Mouse (Mus musculus): Measurements from ENCODE around the gene Gnb2.
A peak's percentile ranks its signal among the peaks of the same experiment; 100 is the strongest.

Gnb2 gene

DNA sequence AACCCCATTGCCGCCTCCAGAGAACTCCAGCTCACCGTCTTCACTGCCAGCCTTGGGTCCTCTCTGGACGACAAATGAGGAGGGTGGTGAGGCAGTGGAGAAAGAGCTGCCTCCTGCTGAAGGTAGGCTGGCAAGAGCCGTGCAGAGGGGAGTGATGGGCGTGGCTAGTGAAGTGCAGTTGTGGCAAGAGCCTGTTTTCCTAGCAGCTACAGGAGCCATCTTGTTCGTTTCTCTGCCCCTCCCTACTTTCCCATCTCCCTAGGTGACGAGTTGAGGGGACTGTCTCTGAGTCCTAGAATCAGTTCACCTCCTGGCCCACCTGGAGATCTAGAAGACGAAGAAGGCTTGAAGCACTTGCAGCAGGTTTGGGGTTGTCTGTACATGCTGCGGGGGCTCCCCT is 11.4 kb downstream of the Gnb2 start:
- no peak for DNase-seq (ENCODE audit: low read depth, low spot score)

DNA sequence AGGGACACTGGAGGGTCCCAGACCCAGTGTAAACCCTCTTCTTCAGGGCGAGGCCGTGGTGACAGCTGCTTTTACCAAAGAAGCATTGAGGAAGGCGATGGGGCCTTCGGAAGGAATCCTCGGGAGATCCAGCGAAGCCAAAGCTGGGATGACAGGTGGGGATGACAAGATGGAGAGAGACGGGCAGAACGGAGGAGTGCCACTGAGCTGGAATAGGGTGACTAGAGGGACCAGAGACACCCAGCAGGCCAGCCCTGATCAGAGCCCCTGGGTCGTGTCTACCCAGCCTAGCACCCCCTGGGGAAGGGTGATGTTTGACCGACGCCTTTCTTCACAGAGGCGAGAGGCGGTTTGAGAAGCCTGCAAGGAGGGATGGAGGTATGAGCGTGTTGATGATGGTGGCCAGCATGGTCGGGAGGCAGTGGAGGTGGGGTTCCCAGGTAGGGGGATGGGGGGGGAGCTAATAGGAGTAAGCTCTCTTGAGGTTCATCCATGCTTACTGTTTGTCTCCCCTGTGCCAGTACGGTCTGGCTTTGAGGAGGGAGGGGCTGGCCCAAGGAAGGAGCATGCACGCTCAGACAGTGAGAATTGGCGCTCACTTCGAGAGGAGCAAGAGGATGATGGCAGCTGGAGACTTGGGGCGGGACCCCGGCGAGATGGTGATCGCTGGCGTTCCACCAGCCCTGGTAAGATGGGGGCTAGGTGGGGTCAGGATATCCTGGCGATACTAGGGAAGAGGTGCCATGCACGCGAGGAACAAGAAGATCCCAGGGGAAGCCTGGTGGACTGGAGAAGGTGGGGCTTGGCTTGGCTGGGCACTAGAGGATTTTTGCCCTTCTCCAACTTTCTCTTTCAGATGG is 13.4 kb downstream of the Gnb2 start:
- no peak for DNase-seq (ENCODE audit: low read depth, low spot score)

DNA sequence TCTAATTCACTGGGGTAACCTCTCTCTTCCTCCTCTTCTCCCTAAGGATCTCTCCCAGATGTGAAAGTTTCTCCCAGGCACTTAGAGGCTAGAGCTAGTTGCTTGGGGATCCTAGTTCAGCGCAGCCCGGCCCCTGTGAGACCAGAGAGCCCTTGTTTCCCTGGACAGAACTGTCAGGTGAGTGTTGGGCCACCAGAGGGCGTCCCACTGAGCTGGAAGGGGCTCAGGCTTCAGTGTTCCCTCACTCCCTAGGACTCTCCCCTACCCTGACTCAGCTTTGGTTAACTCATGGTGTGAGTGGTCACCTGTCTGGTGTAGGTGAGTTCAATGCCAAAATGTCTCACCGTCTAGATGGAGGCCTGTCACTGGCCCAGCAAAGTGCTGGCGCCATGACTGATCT is 14.9 kb downstream of the Gnb2 start, which contains the start of gene Gigyf1:
TSS of gene Gigyf1 (plus strand) at position 113 of the 400 bp plus-strand sequence.
- DNase-seq (ENCODE audit: low read depth, low spot score) = no peak

DNA sequence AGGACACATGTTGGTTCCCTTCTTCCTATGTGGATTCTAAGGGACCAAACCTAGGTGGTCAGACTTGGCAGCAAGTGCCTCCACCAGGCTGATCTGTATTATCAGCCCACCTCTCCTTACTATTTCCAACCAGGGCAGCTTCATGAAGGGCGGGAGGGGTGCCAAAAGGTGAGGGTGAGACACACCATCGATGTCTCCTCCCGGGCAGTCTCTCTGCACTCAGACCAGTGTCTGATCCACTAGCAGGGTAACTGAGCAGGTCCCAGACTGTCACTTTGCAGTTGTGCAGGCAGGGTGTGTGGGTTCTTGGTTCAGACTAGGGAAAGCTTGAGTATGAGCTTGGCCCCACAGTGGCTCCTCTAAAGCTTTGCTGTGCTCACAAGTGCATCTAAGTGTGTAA is 18.5 kb downstream of the Gnb2 start:
- DNase-seq (ENCODE audit: low read depth, low spot score) = no peak

DNA sequence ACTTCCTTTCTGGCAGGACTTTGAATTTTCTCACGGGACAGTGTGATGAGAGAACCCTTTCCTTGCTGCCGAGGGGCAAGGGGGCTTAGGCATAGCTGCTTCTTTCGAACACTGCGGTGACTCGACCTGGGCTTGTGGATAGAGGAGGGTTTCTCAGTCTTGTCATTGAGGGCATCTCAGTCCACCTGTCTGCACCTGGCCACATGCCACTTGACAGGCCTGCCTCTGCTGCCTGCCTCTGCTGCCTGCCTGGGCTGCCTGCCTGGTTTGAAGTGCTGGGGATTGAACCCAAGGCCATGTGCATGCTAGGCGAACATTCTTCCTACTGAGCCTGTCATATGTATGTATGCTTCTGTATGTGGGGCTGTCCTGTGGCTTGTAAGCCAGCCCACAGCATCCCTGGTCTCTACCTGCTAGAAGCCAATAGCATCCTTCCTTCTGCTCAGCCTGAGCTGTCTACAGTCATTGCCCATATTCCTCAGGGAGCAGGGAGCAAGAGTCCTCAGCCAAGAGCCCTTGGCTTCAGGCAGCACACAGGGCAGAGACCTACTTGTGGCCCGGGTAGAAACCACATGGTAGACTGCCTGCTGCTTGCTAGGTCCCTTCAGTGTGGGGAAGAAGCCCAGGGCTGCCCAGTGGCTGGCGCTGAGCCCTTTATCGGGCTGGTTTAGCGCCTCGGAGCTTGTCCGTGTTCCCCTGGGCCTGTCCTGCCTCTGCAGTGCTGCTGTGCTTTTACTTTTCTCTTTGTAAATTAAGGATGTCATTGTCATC is 19.2 kb downstream of the Gnb2 start:
- DNase-seq (ENCODE audit: low read depth, low spot score) = no peak

DNA sequence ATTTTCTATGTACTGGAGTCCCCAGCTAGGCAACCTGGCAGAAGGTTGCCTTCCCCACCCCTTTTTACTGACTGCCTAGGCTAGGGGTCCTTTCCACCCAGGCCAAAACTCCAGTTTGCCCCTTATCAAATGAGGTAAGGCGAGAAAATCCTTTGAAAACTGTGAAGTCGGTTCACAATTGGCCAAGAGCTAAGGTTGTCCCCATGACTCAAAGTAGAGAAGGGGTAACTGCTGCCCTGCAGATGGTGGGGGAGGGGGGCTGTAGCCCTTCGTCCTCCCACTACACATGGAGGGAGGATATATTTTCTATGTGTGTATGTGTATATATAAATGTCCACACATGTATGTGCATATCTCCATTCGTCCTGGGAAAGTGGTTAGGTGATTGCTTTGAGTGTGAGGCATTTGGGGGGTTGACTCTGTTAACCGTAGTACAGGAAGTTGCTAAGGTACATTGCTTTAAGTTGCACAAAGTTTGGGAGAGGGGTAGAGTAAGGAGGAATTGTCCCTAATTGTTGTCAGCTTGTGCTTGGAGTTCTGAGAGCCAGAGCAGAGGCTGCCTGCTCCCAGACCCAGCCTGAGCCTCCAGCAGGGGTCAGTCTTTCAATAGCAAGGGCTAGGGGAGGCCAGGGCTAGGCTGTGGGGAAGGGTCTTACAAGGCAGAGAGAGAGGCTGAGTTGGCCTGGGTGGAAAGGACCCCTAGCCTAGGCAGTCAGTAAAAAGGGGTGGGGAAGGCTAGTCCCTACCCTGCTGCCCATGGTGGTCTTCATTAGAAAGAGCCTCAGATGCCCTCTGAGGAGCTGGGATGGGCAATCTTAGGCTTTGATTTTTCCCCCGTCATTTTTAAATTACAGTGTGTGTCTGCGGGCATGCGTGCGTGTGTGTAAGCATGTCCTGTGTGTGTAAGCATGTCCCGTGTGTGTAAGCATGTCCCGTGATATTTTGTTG is 20.2 kb downstream of the Gnb2 start:
- DNase-seq (ENCODE audit: low read depth, low spot score) = no peak

DNA sequence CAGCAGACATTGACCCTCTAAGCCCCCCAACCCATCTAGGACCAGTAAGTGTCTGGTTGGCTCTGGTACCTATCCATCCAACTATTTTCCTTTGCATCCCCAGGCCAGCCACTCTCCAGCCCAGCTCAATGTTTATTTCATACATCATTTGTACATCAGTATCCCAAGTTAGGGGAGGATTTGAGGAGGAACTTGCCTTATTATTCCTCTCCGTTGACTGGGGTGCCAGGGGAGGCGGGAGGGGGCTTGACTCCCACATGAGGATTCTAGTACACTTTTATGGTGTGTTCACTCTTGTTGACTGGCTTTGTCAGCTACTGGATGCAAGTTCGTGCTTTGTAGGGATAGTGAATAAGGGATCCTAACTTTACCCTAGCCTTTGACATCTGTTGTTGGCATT is 21.6 kb downstream of the Gnb2 start:
- no peak for DNase-seq (ENCODE audit: low read depth, low spot score)

DNA sequence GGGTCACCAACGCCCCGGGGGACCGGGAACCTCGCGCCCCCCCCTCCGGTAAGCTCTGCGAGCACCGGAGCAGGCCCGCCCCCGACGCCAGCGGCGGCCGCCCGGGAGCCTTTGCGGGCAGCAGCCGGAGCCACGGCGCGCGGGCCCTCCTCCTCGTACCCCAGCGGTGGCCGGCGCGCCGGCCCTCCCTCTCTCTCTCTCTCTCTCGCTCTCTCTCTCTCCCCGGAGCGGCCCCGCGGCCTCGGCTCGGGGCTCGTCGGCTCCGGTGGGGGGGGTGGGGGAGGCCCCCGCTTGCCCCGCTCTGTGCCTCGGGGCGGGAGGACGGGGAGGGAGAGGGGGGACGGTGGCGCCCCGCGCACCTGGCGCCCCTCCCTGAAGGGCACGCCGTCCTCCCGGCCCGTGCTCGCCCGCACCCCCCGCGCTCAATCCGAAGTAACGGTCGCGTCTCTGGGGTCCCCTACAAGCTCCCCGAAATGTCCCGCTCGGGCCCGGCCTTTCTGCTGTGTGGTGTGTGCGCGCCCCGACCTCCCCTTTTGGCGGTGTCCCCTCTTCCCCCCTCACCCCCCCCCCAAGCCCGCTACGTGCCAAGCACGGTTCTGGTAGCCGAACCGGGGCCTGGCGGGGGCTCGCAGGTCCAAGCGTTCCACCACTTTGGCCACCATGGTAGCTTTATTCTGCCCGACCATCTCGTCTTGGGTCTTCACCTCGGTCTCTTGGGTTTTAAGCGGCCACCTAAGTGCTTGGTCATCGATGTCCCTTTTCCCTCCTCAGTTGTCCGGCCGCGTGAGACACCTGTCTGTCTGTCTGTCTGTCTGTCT is 22.5 kb downstream of the Gnb2 start:
- DNase-seq (ENCODE audit: low read depth, low spot score) = no peak

DNA sequence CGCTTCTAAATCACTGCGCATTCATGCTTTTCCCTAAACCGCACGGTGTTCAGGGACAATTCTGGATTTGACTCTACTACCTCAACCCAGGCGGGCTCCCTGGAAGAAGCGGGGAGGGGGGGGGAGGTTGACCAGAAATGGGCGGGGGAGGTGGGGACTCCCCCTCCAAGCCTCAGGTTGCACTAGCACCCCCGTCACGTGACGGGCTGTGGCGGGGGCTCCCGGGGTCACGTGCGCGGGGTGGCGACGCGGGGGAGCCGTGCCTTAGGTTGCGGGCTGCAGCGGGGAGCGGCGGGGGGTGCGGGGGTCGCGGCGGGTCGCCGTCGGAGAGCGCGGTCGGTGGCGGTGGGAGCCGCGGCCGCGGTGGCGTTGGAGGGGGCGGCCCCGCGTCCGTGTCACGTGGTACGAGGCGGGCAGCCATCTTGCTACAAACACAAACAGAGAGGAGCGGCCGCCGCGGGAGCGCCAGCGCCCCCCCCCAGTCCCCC is 23.3 kb downstream of the Gnb2 start:
- DNase-seq (ENCODE audit: low read depth, low spot score) = no peak

DNA sequence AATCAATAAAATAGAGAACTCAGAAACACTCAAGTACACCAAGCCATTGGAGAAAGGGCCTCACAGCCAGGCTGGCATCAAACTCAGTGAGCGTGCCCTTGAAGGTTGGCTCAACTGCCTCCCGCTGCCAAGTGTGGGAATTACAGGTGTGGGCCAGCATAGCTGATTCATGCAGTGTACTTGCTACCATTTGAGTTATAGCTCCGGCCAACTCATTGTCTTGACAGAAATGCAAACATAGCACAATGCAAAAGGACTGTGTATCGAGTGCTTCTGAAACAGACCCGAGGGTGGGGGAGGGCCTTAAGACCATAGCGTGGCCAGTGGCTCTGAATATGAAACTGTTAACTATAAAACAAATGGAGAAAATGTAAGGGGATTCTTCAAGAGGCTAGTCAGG is 29.3 kb downstream of the Gnb2 start:
- no peak for DNase-seq (ENCODE audit: low read depth, low spot score)

DNA sequence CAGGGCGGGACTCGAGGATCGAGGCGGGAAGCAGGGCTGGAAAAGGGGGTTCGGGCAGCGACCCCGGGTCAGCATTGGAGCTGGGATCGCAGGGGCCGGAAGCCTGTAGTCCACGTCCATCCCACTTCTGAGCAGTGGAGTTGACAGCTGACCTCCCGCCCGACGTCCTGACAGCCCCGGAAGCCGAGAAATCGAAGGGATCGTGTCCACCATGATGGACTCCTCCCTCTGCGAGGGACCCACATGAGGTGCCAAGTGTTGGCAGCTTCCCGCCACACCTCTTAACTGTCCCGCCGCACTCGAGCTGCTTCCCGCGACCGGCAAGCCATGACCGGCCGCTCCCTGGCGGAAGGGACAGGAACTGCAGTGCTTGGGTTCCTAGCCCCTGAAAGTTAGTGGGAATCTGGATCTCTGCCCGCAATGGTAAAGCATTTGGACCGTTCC is 30.6 kb downstream of the Gnb2 start:
- DNase-seq (ENCODE audit: low read depth, low spot score) = peak; percentile 83

DNA sequence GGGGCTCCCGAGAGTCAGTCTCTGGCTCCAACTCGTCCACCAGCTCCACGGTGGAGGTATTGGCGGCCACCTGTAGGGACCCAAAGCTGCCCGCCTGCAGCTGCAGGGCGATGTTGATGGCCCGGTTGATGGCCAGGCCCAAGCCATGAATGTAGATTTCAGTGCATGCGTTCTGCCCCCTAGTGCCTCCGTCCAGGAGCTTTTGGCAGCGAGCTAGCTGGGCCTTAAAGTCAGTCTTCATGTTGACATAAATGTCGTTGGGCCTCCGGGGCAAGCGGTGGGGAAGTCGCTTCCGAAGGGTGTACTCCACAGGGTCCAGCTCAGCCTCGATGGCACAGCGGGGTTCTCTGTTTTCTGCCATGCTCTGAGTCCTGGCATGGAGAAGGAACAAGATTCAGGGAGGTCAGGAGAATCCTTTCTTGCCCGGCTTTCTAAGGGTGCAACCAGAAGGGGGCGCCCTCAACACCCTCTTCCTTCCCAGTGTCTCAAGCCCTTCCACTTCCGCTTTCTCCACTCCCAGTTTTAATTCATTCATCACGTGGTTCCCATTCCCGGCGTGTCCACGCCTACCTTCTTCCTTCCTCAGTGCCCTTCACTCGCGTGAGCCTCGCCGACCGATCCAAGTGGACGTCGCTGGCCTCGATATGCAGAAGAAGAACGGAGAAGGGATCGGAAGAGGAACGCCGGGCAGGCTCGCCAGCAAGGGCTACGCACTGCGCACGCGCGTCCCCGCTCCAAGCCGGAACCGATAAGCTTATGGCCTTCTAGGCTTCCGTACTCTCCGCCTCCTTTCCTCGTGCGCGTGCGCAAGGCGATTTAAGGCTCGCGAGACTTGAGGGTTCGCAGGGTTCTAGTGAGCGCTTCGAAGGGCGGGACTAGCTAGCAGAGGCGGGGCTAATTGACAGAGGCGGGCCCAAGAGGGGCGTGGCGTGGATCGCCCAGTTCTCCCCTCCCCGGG is 31.3 kb downstream of the Gnb2 start, which contains the start of gene Pop7:
TSS of gene Pop7 (minus strand) at position 810 of the 958 bp plus-strand sequence.
- DNase-seq (ENCODE audit: low read depth, low spot score) = peak; percentile 100

DNA sequence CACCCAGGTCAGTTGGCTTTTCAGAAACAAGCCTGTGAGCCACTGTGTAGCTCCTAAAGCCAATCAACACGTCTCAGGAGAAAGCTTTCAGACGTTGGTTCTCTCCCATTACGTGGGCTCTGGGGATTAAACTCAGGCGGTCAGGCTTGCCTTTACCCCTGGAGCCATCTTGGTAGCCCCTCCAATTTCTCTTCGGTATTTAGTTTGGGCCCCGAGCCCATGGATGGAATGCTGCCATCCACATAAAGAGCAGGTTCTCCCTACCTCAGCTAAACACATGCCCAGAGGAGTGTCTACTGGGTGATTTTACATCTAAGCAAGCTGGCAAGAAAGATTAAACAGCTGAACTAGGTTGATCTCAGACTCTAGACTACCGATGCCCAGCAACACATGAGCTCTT is 33.1 kb downstream of the Gnb2 start:
- no peak for DNase-seq (ENCODE audit: low read depth, low spot score)

DNA sequence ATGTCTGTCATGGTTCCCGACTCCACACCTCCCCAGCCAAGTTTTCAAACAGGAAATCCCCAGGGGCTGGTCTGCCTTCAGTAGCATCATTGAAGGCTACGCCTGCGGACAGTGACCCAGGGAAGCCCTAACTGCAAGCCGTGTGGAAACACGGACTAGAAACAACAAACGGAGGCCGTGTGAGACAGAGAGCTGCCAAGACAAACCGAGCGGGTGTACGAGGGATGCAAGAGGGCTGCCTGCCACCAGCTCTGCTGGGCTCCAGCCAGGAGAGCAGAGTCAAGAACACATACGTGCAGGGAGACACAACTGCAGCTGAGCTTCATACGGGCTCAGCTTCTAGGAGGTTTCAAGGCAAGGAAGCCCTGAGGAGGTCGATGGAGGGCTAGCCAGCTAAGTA is 39.5 kb downstream of the Gnb2 start:
- DNase-seq (ENCODE audit: low read depth, low spot score) = no peak

DNA sequence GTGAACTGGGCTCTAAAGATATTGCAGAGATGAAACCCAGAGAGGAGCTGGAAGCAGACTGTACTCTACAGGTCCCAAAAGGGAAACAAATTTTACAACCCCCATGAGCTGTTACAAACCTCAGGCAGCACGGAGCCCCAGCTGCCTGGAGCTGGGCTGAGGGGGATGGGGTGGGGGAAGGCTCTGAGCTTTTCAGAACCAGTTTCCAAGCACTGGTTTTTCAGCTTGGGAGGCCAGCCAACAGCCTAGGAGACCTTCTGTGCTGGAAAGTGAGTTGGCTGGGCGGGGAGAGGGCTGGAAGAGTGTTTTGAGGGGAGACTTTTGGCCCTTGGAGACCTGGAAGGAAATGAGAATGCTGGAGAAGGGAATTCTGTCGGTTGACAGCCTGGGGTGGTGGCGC is 41.8 kb downstream of the Gnb2 start:
- no peak for DNase-seq (ENCODE audit: low read depth, low spot score)

DNA sequence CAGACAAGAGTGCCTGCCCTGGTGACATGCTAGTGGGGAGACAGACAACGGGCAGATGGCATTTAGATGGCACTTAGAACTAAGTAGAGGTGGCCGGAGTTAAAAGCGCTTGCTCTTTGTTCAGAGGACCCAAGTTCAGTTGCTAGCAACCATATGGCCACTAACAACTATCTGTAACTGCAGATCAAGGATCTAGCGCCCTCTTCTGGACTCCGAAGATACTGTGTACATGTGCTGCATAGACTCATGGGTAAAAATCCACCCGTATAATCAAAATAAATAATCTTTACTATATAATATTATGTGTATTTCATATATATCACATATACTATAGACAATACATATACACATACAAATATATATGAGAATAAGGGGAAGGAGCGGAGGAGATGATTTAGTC is 45.7 kb downstream of the Gnb2 start:
- DNase-seq (ENCODE audit: low read depth, low spot score) = no peak

DNA sequence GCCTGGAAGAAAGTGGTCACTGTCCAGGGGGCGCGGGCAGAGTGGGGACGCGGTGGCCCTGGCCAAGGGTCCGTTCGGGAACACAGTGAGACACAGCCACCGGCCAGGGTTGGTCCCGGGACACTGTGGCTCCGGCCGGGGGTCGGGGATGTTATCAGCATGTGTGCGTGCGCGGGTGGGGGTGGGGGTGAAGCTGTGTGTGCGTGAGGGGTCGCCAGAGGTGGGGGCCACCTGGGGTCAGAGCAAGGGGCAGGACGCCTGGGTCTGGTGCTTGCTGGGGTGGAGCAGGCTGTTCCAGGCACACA is 47.5 kb downstream of the Gnb2 start:
- DNase-seq (ENCODE audit: low read depth, low spot score) = no peak

DNA sequence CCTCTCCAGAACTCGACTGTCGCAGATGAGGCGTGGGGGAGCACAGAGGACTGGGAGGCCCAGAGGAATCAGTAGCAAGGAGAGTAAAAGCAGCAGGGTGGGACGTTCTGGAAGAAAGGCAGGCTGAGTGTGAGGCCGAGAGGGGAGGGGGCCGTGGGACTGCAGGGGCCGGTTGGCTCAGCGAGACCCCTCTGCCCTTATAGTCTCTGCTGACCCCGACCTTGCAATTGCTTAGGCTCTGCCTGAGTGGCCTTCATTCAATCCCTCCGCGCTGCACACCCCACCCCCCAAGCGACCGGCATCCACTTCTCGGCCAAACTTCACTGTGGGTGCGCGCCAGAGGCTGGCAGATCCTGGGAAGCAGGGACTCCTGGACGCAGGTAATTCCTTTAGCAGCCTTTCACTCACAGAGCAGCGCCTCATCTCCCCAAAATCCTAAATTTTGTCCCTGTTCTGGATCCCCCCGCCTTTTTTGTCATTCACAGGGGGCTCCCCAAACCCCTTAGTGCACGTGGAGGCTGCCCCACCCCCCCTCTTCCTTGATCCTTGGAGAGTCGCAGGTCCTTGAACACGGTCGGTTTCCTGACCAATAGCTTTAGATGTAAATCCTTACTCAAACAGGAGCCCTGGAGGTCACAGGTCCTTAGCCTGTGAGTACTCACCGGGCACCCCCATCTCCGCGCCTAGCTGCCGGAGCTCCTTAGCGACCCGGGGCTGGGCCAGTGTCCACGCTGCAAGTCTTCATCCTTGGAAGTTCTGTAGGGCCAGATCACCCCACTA is 48.0 kb downstream of the Gnb2 start:
- DNase-seq (ENCODE audit: low read depth, low spot score) = no peak

DNA sequence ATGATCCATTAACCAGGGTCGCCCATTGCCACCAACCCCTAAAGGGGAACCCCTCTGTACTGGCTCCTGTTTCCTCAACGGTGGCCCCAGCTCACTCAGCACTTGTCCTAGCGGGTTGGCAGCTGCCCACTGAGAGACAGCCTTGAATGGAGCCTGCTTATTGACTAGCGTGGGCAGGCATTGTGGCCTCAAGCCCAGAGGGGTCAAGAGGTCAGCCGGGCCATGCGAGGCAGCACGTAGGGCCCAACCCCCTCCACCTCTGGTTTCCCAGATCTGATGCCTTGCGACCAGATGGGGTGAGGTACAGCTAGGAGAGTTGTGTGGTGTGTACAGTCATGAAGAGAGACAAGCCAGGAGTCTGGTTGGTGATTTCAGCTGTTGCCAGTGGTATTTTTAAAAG is 51.4 kb downstream of the Gnb2 start:
- no peak for DNase-seq (ENCODE audit: low read depth, low spot score)
